Mouse (Mus musculus) lung, embryonic 14.5 days (tissue): ENCODE measurements around the gene Dleu7. TPM values are rescaled to one million over a fixed set of nuclear protein-coding genes. Genes with fewer than 3 reads are reported as not detected.

ENCODE experiments used
- ATAC-seq: fragments of 200-750 bp; cut with Nextera tagmentation; 2 replicates; pipeline ENCODE4 v1.8.0; 2017; ENCODE audit warnings: mild to moderate bottlenecking, moderate TSS enrichment, moderate library complexity; ENCODE audit not compliant: insufficient read depth
- DNase-seq: peaks from one replicate; pipeline ENCODE4 v3.0.0-alpha.2; 2015
- H3K27ac ChIP-seq: fragments of 300-500 bp; sonication (generic); 2 replicates; pipeline ENCODE4 v1.5.1; 2014; ENCODE audit warnings: low read depth, mild to moderate bottlenecking, moderate library complexity
- H3K27me3 ChIP-seq: fragments of 300-500 bp; sonication (generic); 2 replicates; pipeline ENCODE4 v1.6.1; 2014; ENCODE audit warnings: low read length, control low read depth; ENCODE audit not compliant: insufficient read depth
- H3K36me3 ChIP-seq: fragments of 300-500 bp; sonication (generic); 2 replicates; pipeline ENCODE4 v1.6.1; 2014; ENCODE audit warnings: control low read depth; ENCODE audit not compliant: insufficient read depth
- H3K4me1 ChIP-seq: fragments of 300-500 bp; sonication (generic); 2 replicates; pipeline ENCODE4 v1.6.1; 2014; ENCODE audit warnings: antibody characterized with exemption, control low read depth; ENCODE audit not compliant: insufficient read depth
- H3K4me2 ChIP-seq: fragments of 300-500 bp; sonication (generic); 2 replicates; pipeline ENCODE4 v1.6.1; 2014; ENCODE audit warnings: mild to moderate bottlenecking
- H3K4me3 ChIP-seq: fragments of 300-500 bp; sonication (generic); 2 replicates; pipeline ENCODE4 v1.5.1; 2014; ENCODE audit warnings: low read depth, low read length
- H3K9ac ChIP-seq: fragments of 300-500 bp; sonication (generic); 2 replicates; pipeline ENCODE4 v1.6.1; 2014
- H3K9me3 ChIP-seq: fragments of 300-500 bp; sonication (generic); 2 replicates; pipeline ENCODE4 v1.6.1; 2016; ENCODE audit warnings: low read depth, low read length, control low read depth
- CTCF ChIP-seq: IDR thresholded peaks from 2 replicates; pipeline ENCODE4 v1.5.1; 2016; ENCODE audit warnings: antibody characterized with exemption, low read depth
- WGBS: fragments of 180-500 bp; shearing (Covaris S2); extraction: QIAGEN DNeasy Blood & Tissue Kit; methylation state at CpG from one replicate; pipeline ENCODE4 v1.1.7; 2014; 5-methylcytosine and 5-hydroxymethylcytosine counted together
- polyA plus RNA-seq: library from polyadenylated mRNA; unstranded; fragments of >200 nt; fragmentation: Nextera tagmentation; extraction: Ambion mirVana; gene quantifications from 2 replicates; pipeline ENCODE4 v1.2.1, GENCODE M21; 2014

Dleu7 gene
- polyA plus RNA-seq, 1 experiment from 2014 or later, result 1.2 TPM

DNA sequence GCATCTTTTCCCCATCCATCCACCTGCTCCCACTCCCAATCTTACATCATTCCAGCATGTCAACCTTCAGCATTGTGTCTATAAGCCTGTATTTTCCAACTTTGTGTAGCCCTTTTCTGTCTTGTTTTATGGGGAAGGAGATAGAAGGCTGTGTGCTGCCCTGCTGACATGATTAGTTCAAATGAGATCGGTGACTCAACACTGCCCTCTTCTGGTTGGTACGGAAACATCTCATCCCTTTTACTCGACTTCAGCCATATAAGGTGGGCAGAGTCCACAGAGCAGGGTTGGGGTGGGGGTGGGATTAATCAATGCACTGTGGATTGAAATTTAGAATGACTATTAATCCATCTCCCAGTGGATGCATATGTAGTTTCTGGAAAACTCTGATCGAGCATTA, 40.8 kb downstream of the Dleu7 start:
- peak; percentile 83 for TF ChIP-seq CTCF
- H3K36me3 ChIP-seq, result no peaks in the 10 kb centered on the region
- ATAC-seq, result peak; percentile 63; the same call in 1 of the 2 replicates

DNA sequence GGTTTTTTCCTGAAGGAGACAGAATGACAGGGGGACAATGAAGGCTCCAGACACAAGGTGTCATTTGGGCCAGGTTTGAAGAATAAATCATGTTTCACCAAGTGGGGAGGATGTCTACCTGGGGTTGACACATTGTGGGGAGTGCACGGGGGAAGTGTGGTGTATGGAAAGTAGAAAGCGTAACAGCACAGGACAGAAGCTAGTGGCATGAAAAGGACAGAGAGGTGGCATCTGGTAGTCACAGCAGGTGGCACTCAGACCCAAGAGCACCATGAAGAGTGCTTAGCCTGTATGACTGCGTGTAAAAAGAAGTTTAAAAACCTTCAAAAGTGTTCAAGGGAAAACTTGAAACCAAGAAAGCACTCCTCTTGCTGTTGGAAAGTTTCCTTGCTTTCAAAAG, 42.8 kb downstream of the Dleu7 start:
- H3K36me3 ChIP-seq, result no peaks in the 10 kb centered on the region
- no peaks in the 10 kb centered on the region for H3K9me3 ChIP-seq
- H3K27ac ChIP-seq, result no peak overlapping the region
- H3K9ac ChIP-seq, result no peak overlapping the region
- H3K27me3 ChIP-seq, result no peaks in the 10 kb centered on the region
- H3K4me2 ChIP-seq, result no peak overlapping the region
- no peak for TF ChIP-seq CTCF
- 78% methylated on average over 3 of the region's 3 CpGs for WGBS
- DNase-seq, result no peak
- ATAC-seq, result no peak
- no peaks in the 10 kb centered on the region for H3K4me1 ChIP-seq
- H3K4me3 ChIP-seq, result no peak overlapping the region

More for the DNA sequence above, 40.8 kb downstream of the Dleu7 start:
- Histone ChIP-seq H3K9ac (no peak overlapping the region), H3K27ac (no peak overlapping the region), H3K4me2 (no peak overlapping the region), H3K9me3 (no peaks in the 10 kb centered on the region), H3K27me3 (no peaks in the 10 kb centered on the region), H3K4me1 (no peaks in the 10 kb centered on the region), H3K4me3 (no peak overlapping the region)
- peak; percentile 92 for DNase-seq
- 6% methylated on average over 4 of the region's 4 CpGs for WGBS

DNA sequence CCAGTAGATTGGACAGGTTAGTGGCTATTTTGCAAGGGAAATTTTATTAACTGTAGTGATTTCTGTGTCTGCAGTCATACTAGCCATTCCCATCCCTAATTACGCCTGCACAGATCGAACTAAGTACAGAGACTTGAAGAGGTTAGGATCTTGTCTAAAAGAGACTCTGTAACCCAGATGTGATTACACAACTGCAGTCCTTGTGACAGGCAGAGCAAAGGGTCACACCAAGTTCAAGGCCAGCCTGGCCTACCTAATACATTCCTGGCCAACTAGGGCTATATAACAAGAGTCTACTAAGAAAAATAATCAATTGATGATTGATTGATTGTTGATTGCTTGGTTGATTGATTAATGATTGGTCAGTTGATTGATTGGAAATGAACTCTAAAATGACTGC, 43.6 kb downstream of the Dleu7 start:
- no peaks in the 10 kb centered on the region for H3K4me1 ChIP-seq
- DNase-seq (no peak), ATAC-seq (no peak)
- no peak overlapping the region for H3K27ac ChIP-seq
- no peak overlapping the region for H3K4me2 ChIP-seq
- H3K27me3 ChIP-seq, result no peaks in the 10 kb centered on the region
- WGBS, result 78% methylated on average over 2 of the region's 2 CpGs
- H3K36me3 ChIP-seq, result no peaks in the 10 kb centered on the region
- no peak overlapping the region for H3K9ac ChIP-seq
- H3K4me3 ChIP-seq, result no peak overlapping the region
- no peak for TF ChIP-seq CTCF
- no peaks in the 10 kb centered on the region for H3K9me3 ChIP-seq

DNA sequence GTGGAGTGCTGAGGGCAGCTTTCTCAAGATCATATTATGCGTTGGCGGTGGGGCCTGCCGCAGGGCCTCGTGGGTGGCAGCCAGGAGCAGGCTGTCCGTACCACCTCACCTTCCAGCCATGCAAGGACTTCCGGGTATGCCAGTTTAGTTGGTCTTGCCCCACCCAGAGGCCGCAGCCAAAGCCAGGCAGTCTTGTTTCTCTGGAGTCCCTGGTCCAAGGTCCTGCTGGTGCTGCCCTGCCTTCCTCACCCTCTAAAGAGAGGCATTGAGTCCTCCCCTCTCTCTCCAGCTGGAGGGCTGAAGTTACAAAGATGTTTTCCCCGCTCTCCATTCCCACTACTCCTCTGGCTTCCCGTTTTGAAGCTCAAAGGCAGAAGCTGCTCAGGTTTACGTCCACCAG, 44.1 kb downstream of the Dleu7 start:
- Histone ChIP-seq H3K9me3 (no peaks in the 10 kb centered on the region), H3K27me3 (no peaks in the 10 kb centered on the region), H3K9ac (no peak overlapping the region), H3K4me1 (no peaks in the 10 kb centered on the region), H3K36me3 (no peaks in the 10 kb centered on the region), H3K4me3 (no peak overlapping the region), H3K4me2 (no peak overlapping the region), H3K27ac (no peak overlapping the region)
- TF ChIP-seq CTCF, result no peak
- 75% methylated on average over 10 of the region's 10 CpGs for WGBS
- no peak for ATAC-seq
- no peak for DNase-seq

DNA sequence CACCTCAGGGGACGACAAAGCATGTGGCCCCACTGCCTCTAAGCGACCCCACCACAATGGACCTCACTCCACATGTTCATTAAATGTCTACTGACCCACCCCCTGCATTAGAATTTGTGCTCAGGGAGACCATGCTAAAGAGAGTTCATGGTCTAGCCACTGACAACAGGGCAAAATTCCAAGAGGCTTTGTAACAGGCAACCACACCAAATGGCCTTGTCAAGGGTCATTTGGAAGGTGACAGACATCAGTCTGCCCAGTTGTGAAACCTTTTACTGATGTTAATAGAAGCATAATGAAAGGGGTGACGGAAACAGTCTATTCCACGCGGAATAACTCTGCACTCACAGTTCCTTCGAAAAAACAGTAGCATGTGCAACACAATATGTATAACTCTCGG, 44.5 kb downstream of the Dleu7 start:
- 80% methylated on average over 7 of the region's 7 CpGs for WGBS

DNA sequence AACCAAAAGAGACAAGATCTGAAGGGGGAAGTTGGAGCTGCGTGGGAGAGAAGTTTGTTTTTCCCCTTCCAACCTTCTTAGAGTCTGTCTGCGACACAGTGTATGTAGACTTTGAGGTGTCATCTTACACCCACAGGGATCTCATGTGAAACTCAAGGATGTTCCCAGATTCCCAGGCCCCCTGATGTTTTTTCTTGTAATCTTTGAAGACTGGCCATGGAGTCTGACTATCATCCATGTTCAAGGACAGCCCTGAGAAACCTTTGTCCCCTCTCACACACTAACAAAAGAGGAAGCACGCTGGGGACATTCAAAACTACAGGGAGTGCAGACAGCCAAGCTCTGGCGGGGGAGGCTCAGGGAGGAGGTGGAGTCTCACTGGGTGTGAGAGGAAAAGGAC, 47.3 kb downstream of the Dleu7 start:
- ATAC-seq (no peak), DNase-seq (no peak)
- WGBS, result 24% methylated on average over 4 of the region's 4 CpGs
- Histone ChIP-seq H3K27me3 (no peaks in the 10 kb centered on the region), H3K4me1 (no peaks in the 10 kb centered on the region), H3K4me2 (no peak overlapping the region), H3K36me3 (no peaks in the 10 kb centered on the region), H3K4me3 (no peak overlapping the region), H3K27ac (no peak overlapping the region), H3K9ac (no peak overlapping the region), H3K9me3 (no peaks in the 10 kb centered on the region)
- TF ChIP-seq CTCF, result no peak

More for the DNA sequence above, 44.5 kb downstream of the Dleu7 start:
- Histone ChIP-seq H3K27ac (no peak overlapping the region), H3K4me3 (no peak overlapping the region), H3K27me3 (no peaks in the 10 kb centered on the region), H3K4me2 (no peak overlapping the region), H3K9me3 (no peaks in the 10 kb centered on the region), H3K9ac (no peak overlapping the region), H3K4me1 (no peaks in the 10 kb centered on the region), H3K36me3 (no peaks in the 10 kb centered on the region)
- no peak for TF ChIP-seq CTCF
- ATAC-seq, result no peak
- no peak for DNase-seq

DNA sequence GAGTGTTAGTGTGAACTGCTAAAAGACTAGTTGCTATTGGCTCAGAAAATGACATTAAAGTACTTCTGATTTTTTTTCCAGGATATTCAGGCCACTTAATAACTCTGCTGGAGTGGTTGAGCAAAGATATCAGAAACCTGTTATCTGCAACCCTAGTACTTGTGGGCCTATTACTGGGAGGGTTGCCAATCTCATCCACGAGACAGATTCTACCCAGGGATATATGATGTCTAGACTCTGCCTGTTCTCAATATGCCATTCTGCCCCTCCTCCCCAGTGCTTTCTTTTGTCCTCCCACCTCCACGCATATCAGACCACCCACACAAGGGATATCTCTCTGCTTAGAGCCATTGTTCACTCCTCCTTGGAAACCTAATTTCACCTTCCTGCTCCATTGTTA, 49.3 kb downstream of the Dleu7 start:
- DNase-seq (no peak), ATAC-seq (0 out of 2 replicates have a peak, but pooled peaks have one; percentile 4)
- TF ChIP-seq CTCF, result no peak
- Histone ChIP-seq H3K27me3 (no peaks in the 10 kb centered on the region), H3K4me3 (no peak overlapping the region), H3K9ac (no peak overlapping the region), H3K36me3 (no peaks in the 10 kb centered on the region), H3K4me1 (no peaks in the 10 kb centered on the region), H3K4me2 (no peak overlapping the region), H3K27ac (no peak overlapping the region), H3K9me3 (no peaks in the 10 kb centered on the region)
- WGBS, result 49% methylated on average over 2 of the region's 2 CpGs

DNA sequence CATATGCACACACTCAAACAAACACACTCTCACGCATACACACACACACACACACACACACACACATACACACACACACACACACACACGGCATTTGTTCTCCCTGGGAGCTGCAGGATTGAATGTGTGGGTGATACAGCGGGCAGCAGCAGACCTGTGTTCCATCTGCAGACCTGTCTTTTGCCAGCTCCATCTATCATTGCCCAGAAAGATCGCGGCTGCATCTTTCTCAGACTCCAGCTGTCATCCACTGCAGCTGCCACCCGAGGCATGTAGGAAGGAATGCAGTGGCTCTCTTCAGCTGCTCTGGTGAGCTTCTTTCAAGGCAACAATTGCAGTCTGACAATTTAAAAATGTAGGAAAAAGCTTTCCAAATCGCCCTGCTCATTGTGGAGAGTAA, 56.9 kb downstream of the Dleu7 start:
- no peaks in the 10 kb centered on the region for H3K27me3 ChIP-seq
- no peaks in the 10 kb centered on the region for H3K36me3 ChIP-seq
- no peak overlapping the region for H3K4me3 ChIP-seq
- no peak overlapping the region for H3K4me2 ChIP-seq
- H3K27ac ChIP-seq, result no peak overlapping the region
- no peak for ATAC-seq
- no peak for TF ChIP-seq CTCF
- 37% methylated on average over 7 of the region's 7 CpGs for WGBS
- H3K4me1 ChIP-seq, result no peaks in the 10 kb centered on the region
- no peaks in the 10 kb centered on the region for H3K9me3 ChIP-seq
- no peak overlapping the region for H3K9ac ChIP-seq
- DNase-seq, result peak; percentile 46
